Mouse (Mus musculus) liver, embryonic 12.5 days (tissue): ENCODE measurements around the gene Rela. TPM values are rescaled to one million over a fixed set of nuclear protein-coding genes. Genes with fewer than 3 reads are reported as not detected.

Experiments used
- ATAC-seq: fragments of 200-750 bp; cut with Nextera tagmentation; 2 replicates; pipeline ENCODE4 v1.8.0; 2017; ENCODE audit warnings: moderate number of reproducible peaks, mild to moderate bottlenecking, moderate library complexity
- H3K27ac ChIP-seq: fragments of 300-500 bp; sonication (generic); 2 replicates; pipeline ENCODE4 v1.5.1; 2016; ENCODE audit warnings: mild to moderate bottlenecking
- H3K27me3 ChIP-seq: fragments of 300-500 bp; sonication (generic); replicated peaks from 2 replicates; pipeline ENCODE4 v1.6.1; 2016; ENCODE audit warnings: mild to moderate bottlenecking, moderate library complexity
- H3K36me3 ChIP-seq: fragments of 300-500 bp; sonication (generic); 2 replicates; pipeline ENCODE4 v1.6.1; 2016; ENCODE audit warnings: mild to moderate bottlenecking, moderate library complexity
- H3K4me1 ChIP-seq: fragments of 300-500 bp; sonication (generic); 2 replicates; pipeline ENCODE4 v1.6.1; 2016
- H3K4me2 ChIP-seq: fragments of 300-500 bp; sonication (generic); 2 replicates; pipeline ENCODE4 v1.6.1; 2016; ENCODE audit warnings: mild to moderate bottlenecking, moderate library complexity
- H3K4me3 ChIP-seq: fragments of 300-500 bp; sonication (generic); 2 replicates; pipeline ENCODE4 v1.5.1; 2016; ENCODE audit warnings: mild to moderate bottlenecking, moderate library complexity
- H3K9ac ChIP-seq: fragments of 300-500 bp; sonication (generic); 2 replicates; pipeline ENCODE4 v1.6.1; 2016; ENCODE audit warnings: mild to moderate bottlenecking, moderate library complexity
- H3K9me3 ChIP-seq: fragments of 300-500 bp; sonication (generic); replicated peaks from 2 replicates; pipeline ENCODE4 v1.6.1; 2016; ENCODE audit warnings: mild to moderate bottlenecking, moderate library complexity
- WGBS: fragments of 180-500 bp; shearing (Covaris S2); methylation state at CpG from one replicate; pipeline ENCODE4 v1.1.7; 2016; ENCODE audit not compliant: insufficient replicate concordance; 5-methylcytosine and 5-hydroxymethylcytosine counted together
- microRNA-seq: library from miRNA; unstranded; fragments of <30 nt; microRNA quantifications from one replicate; pipeline ENCODE4, GENCODE M21; 2017
- polyA plus RNA-seq: library from polyadenylated mRNA; unstranded; fragments of >200 nt; fragmentation: Nextera tagmentation; extraction: Ambion mirVana; gene quantifications from 2 replicates; pipeline ENCODE4 v1.2.1, GENCODE M21; 2016

Rela gene
- polyA plus RNA-seq, 1 experiment from 2014 or later = 33.6 TPM

- Histone ChIP-seq H3K9ac (peak overlapping the region; percentile 89), H3K27ac (peak overlapping the region; percentile 73), H3K27me3 (no peaks in the 10 kb centered on the region), H3K4me2 (peak overlapping the region; percentile 95), H3K36me3 (peaks cover 69% of the 10 kb centered on the region), H3K9me3 (no peaks in the 10 kb centered on the region), H3K4me1 (peaks cover 51% of the 10 kb centered on the region), H3K4me3 (peak overlapping the region; percentile 81)
- 46% methylated on average over 10 of the region's 10 CpGs for WGBS
- no peak for ATAC-seq
Measured at GRCm38 (mm10) chr19:5692086-5692912, 55.0 kb downstream of the Rela start.

DNA sequence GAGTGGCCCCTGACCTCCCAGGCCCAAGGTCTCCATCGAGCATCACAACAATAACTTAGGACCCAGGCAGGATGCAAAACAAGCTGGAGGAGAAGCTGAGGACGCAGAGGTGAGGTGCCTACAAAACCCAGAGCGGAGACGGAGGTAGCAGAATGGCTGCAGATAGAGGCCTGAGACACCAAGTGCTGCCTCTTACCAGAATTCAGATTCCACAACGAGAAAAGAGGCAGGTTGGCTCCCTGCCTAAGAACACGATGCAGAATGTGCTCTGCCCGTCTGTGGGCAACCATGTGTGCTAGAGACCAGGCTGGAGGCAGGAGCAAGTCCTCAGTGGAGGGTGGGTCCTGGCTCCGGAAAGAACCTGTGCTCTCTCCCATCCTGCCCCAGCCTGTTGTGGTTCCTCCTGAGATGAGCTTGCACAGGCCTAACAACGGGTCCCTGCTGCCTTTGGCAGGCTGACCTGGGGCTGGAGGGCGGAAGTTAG is 55.7 kb downstream of the Rela start:
- ATAC-seq = no peak
- Histone ChIP-seq H3K4me3 (peak overlapping the region; percentile 81), H3K27ac (peak overlapping the region; percentile 73), H3K9me3 (no peaks in the 10 kb centered on the region), H3K27me3 (no peaks in the 10 kb centered on the region), H3K36me3 (peaks cover 76% of the 10 kb centered on the region), H3K4me2 (peak overlapping the region; percentile 95), H3K4me1 (peaks cover 45% of the 10 kb centered on the region), H3K9ac (peak overlapping the region; percentile 89)
- whole genome bisulfite sequencing = 60% methylated on average over 10 of the region's 10 CpGs

- Histone ChIP-seq H3K4me3 (no peak overlapping the region), H3K27me3 (no peaks in the 10 kb centered on the region), H3K9me3 (no peaks in the 10 kb centered on the region), H3K9ac (no peak overlapping the region), H3K4me1 (peaks cover 44% of the 10 kb centered on the region), H3K36me3 (peaks cover 84% of the 10 kb centered on the region), H3K4me2 (no peak overlapping the region), H3K27ac (no peak overlapping the region)
- WGBS = 80% methylated on average over 6 of the region's 6 CpGs
- no peak for ATAC-seq
Measured at GRCm38 (mm10) chr19:5693801-5694200, 56.5 kb downstream of the Rela start.

DNA sequence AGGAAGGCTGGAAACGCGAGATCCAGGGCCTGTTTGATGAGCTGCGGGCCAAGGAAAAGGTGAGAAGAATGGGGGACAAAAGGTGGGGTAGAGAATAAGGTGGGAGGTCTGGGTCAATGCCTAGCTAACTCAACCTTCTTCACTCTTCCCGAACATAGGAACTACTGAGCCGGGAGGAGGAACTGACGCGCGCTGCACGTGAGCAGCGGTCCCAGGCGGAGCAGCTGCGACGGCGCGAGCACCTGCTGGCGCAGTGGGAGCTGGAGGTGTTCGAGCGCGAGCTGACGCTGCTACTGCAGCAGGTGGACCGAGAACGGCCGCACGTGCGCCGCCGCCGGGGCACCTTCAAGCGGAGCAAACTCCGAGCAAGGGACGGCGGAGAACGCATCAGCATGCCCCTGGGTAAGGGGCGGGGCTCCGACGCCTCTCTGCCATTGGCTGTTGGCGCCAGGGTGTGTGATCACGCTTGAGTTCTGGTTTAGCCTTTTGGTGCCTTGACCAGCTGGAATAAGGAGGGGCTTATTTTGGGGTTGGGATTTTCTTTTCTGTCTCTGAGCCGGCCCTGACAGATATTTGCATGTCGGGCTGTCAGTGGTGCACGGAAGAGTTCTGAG is 58.7 kb downstream of the Rela start:
- H3K4me1 ChIP-seq = peaks cover 34% of the 10 kb centered on the region
- no peak overlapping the region for H3K4me2 ChIP-seq
- no peak overlapping the region for H3K9ac ChIP-seq

More for the DNA sequence above, 58.7 kb downstream of the Rela start:
- WGBS = 79% methylated on average over 41 of the region's 41 CpGs
- Histone ChIP-seq H3K36me3 (peaks cover 100% of the 10 kb centered on the region), H3K27me3 (no peaks in the 10 kb centered on the region), H3K27ac (no peak overlapping the region), H3K9me3 (no peaks in the 10 kb centered on the region), H3K4me3 (no peak overlapping the region)
- ATAC-seq = no peak

Small RNA genes lying within 50 kb of the gene (microRNA-seq; reads per million reads assigned to microRNA genes)
- gene Mir6987 = not detected

Other genes starting within 250 kb of the Rela start
- 69.9 and 72.5 TPM in 2 replicates for gene Sart1, start 248.8 kb upstream of the Rela start, polyA plus RNA-seq
- gene Tsga10ip, start 235.0 kb upstream of the Rela start, polyA plus RNA-seq = 0.22 TPM in 1 of 2 replicates, not detected in the other
- 108 TPM in 2 replicates for gene Drap1, start 212.5 kb upstream of the Rela start, polyA plus RNA-seq
- 21.8 and 24.0 TPM in 2 replicates for gene AI837181, start 212.3 kb upstream of the Rela start, polyA plus RNA-seq
- not detected in 2 replicates for gene Fosl1, start 189.9 kb upstream of the Rela start, polyA plus RNA-seq
- 4.1 and 4.8 TPM in 2 replicates for gene Ccdc85b, start 179.6 kb upstream of the Rela start, polyA plus RNA-seq
- 44.3 and 45.2 TPM in 2 replicates for gene Fibp, start 176.9 kb upstream of the Rela start, polyA plus RNA-seq
- gene Ctsw, start 169.0 kb upstream of the Rela start, polyA plus RNA-seq = 0.43 and 0.53 TPM in 2 replicates
- gene Efemp2, start 163.5 kb upstream of the Rela start, polyA plus RNA-seq = 30.0 and 30.6 TPM in 2 replicates
- 22.2 and 22.9 TPM in 2 replicates for gene Mus81, start 149.1 kb upstream of the Rela start, polyA plus RNA-seq
- 1,523 and 1,533 TPM in 2 replicates for gene Cfl1, start 147.0 kb upstream of the Rela start, polyA plus RNA-seq
- 0.13 TPM in 1 of 2 replicates, not detected in the other for gene 1700020D05Rik, start 133.7 kb upstream of the Rela start, polyA plus RNA-seq
- gene Snx32, start 126.9 kb upstream of the Rela start, polyA plus RNA-seq = 7.5 and 8.8 TPM in 2 replicates
- gene Ovol1, start 76.8 kb upstream of the Rela start, polyA plus RNA-seq = not detected in 2 replicates
- 3.4 and 3.5 TPM in 2 replicates for gene Ap5b1, start 69.5 kb upstream of the Rela start, polyA plus RNA-seq
- 171 and 177 TPM in 2 replicates for gene Rnaseh2c, start 35.6 kb upstream of the Rela start, polyA plus RNA-seq
- 24.9 and 26.8 TPM in 2 replicates for gene Kat5, start 27.2 kb upstream of the Rela start, polyA plus RNA-seq
- 41.4 and 41.8 TPM in 2 replicates for gene Sipa1, start 26.2 kb downstream of the Rela start, polyA plus RNA-seq
- gene Map3k11, start 51.3 kb downstream of the Rela start, polyA plus RNA-seq = 25.8 and 27.7 TPM in 2 replicates
- gene Pcnx3, start 51.4 kb downstream of the Rela start, polyA plus RNA-seq = 18.4 and 18.6 TPM in 2 replicates
- gene Kcnk7, start 66.9 kb downstream of the Rela start, polyA plus RNA-seq = 0.18 and 0.19 TPM in 2 replicates
- gene Ehbp1l1, start 88.8 kb downstream of the Rela start, polyA plus RNA-seq = 122 and 124 TPM in 2 replicates
- gene Fam89b, start 92.2 kb downstream of the Rela start, polyA plus RNA-seq = 45.1 and 45.3 TPM in 2 replicates
- 3.7 and 3.8 TPM in 2 replicates for gene Ltbp3, start 103.4 kb downstream of the Rela start, polyA plus RNA-seq
- 38.3 and 39.7 TPM in 2 replicates for gene Scyl1, start 133.9 kb downstream of the Rela start, polyA plus RNA-seq
- gene Frmd8, start 237.8 kb downstream of the Rela start, polyA plus RNA-seq = 22.1 and 24.2 TPM in 2 replicates
- gene Slc25a45, start 240.3 kb downstream of the Rela start, polyA plus RNA-seq = 7.5 and 7.7 TPM in 2 replicates